Mouse (Mus musculus) large intestine, adult 2 months (tissue): ENCODE measurements at regions not wholly inside any gene's neighbourhood (a gene's known extent, or its start where the extent isn't known, plus 50 kb on each side); places are given as distances from the start of the nearest gene placed in this dataset.

Experiments used
- DNase-seq: peaks from one replicate; pipeline ENCODE4 v3.0.0-alpha.2; 2012; ENCODE audit warnings: low read depth, low spot score
- WGBS: fragments of 180-500 bp; shearing (Covaris S2); methylation state at CpG from one replicate; pipeline ENCODE4 v1.1.7; 2018; 5-methylcytosine and 5-hydroxymethylcytosine counted together

GRCm38 (mm10) chr2:50949717-50950116 lies 199.2 kb downstream of the Rnd3 start:
- no peak for DNase-seq
- WGBS, result 56% methylated on average over 4 of the region's 4 CpGs

GRCm38 (mm10) chr2:50945526-50945925 lies 203.4 kb downstream of the Rnd3 start:
- DNase-seq, result no peak
- 91% methylated on average over 4 of the region's 4 CpGs for WGBS

GRCm38 (mm10) chr2:50943180-50943579 lies 205.7 kb downstream of the Rnd3 start:
- 78% methylated on average over 15 of the region's 15 CpGs for WGBS
- DNase-seq, result no peak

GRCm38 (mm10) chr2:50942741-50943140 lies 206.2 kb downstream of the Rnd3 start:
- no peak for DNase-seq
- WGBS, result 82% methylated on average over 11 of the region's 11 CpGs

GRCm38 (mm10) chr2:50932936-50933335 lies 216.0 kb downstream of the Rnd3 start:
- no peak for DNase-seq
- 82% methylated on average over 7 of the region's 7 CpGs for WGBS

GRCm38 (mm10) chr2:50921002-50921401 lies 227.9 kb downstream of the Rnd3 start:
- peak; percentile 53 for DNase-seq

GRCm38 (mm10) chr2:50916323-50917221 lies 232.3 kb downstream of the Rnd3 start:
- peak; percentile 16 for DNase-seq
- WGBS, result 41% methylated on average over 18 of the region's 18 CpGs

- 90% methylated on average over 2 of the region's 2 CpGs for WGBS
- no peak for DNase-seq
Measured at GRCm38 (mm10) chr2:50915149-50915548, 233.8 kb downstream of the Rnd3 start.

- no peak for DNase-seq
Measured at GRCm38 (mm10) chr2:50914176-50914575, 234.7 kb downstream of the Rnd3 start.

GRCm38 (mm10) chr2:50908762-50909161 lies 240.1 kb downstream of the Rnd3 start:
- 95% methylated on average over 3 of the region's 3 CpGs for WGBS
- DNase-seq, result no peak

GRCm38 (mm10) chr2:50902701-50903100 lies 246.2 kb downstream of the Rnd3 start:
- WGBS, result 82% methylated on average over 8 of the region's 8 CpGs

GRCm38 (mm10) chr2:50902220-50902619 lies 246.7 kb downstream of the Rnd3 start:
- no peak for DNase-seq
- 90% methylated on average over 9 of the region's 9 CpGs for WGBS

More at GRCm38 (mm10) chr2:50902701-50903100, 246.2 kb downstream of the Rnd3 start:
- no peak for DNase-seq

- no peak for DNase-seq
- 82% methylated on average over 5 of the region's 5 CpGs for WGBS
Measured at GRCm38 (mm10) chr2:50888992-50889391, 259.9 kb downstream of the Rnd3 start.

GRCm38 (mm10) chr2:50887954-50888353 lies 261.0 kb downstream of the Rnd3 start:
- 62% methylated on average over 4 of the region's 4 CpGs for WGBS
- no peak for DNase-seq

- 60% methylated on average over 7 of the region's 7 CpGs for WGBS
- no peak for DNase-seq
Measured at GRCm38 (mm10) chr2:50885924-50886315, 263.0 kb downstream of the Rnd3 start.

GRCm38 (mm10) chr2:50885280-50885923 lies 263.5 kb downstream of the Rnd3 start:
- no peak for DNase-seq
- 46% methylated on average over 4 of the region's 4 CpGs for WGBS

GRCm38 (mm10) chr2:50881514-50882038 lies 267.3 kb downstream of the Rnd3 start:
- no peak for DNase-seq
- 92% methylated on average over 4 of the region's 4 CpGs for WGBS

GRCm38 (mm10) chr2:50880806-50881205 lies 268.1 kb downstream of the Rnd3 start:
- 94% methylated on average over 4 of the region's 4 CpGs for WGBS

GRCm38 (mm10) chr2:50877716-50878115 lies 271.2 kb downstream of the Rnd3 start:
- WGBS, result 22% methylated on average over 17 of the region's 17 CpGs
- DNase-seq, result peak; percentile 76

More at GRCm38 (mm10) chr2:50880806-50881205, 268.1 kb downstream of the Rnd3 start:
- no peak for DNase-seq

- no peak for DNase-seq
- 86% methylated on average over 6 of the region's 6 CpGs for WGBS
Measured at GRCm38 (mm10) chr2:50875072-50875471, 273.8 kb downstream of the Rnd3 start.
